Mouse (Mus musculus): ENCODE measurements around the gene Arih2. TPM values are rescaled to one million over a fixed set of nuclear protein-coding genes. Genes with fewer than 3 reads are reported as not detected.

Arih2 gene
- total and polyA plus RNA-seq, 2 experiments from 2014 or later: 38.2 to 59.5 TPM

DNA sequence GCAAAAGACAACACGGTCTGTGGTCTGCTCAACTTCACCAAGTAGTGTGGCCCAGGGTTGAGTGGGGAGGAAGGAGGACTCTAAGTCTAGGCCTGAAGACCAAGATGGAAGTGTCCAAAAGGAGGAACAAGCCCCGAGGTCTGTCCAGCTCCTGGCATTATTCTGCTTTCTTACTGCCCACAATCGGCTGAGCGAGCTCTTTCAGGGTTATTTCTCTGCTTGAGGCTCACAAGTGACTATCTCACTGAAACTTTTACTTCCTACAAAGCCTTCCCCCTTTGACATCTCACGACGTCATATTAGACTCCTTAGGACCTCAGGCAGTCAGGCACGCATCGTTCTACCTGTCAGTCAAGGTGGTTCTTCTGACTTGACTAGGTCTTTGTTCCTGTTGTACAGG is 42.2 kb upstream of the Arih2 start:
- peak overlapping the region; percentile 83 for H3K27ac ChIP-seq (ENCODE audit: low read depth)
- H3K9me3 ChIP-seq (replicated peaks; ENCODE audit: control insufficient read depth, low read length): no peaks in the 10 kb centered on the region
- peak overlapping the region; percentile 95 for H3K4me2 ChIP-seq (ENCODE audit: low read depth, low read length)
- TF ChIP-seq CTCF (IDR thresholded peaks at IDR 0.05; ENCODE audit: low read depth) (no peak), EP300 (IDR thresholded peaks at IDR 0.05; ENCODE audit: low read depth) (no peak)
- WGBS: 73% methylated on average over 8 of the region's 8 CpGs
- H3K36me3 ChIP-seq (replicated peaks; ENCODE audit: control insufficient read depth, insufficient read depth, low read length): no peaks in the 10 kb centered on the region
- H3K9ac ChIP-seq (replicated peaks; ENCODE audit: low read depth, low read length): no peak overlapping the region; the same call in 1 of the 2 replicates
- ATAC-seq (ENCODE audit: insufficient read depth, low read depth) (no peak), DNase-seq (ENCODE audit: low spot score) (no peak)
- H3K27me3 ChIP-seq (ENCODE audit: control insufficient read depth, insufficient read depth, low read length): no peaks in the 10 kb centered on the region
- peak overlapping the region; percentile 83 for H3K4me3 ChIP-seq (ENCODE audit: low read depth, low read length)
- H3K4me1 ChIP-seq (ENCODE audit: control insufficient read depth, insufficient read depth): peaks cover 24% of the 10 kb centered on the region

GRCm38 (mm10) chr9:108690914-108691313 is 41.7 kb upstream of the Arih2 start:
- WGBS: 89% methylated on average over 6 of the region's 6 CpGs

GRCm38 (mm10) chr9:108689993-108690392 is 40.8 kb upstream of the Arih2 start:
- no peak for DNase-seq (ENCODE audit: low spot score)
- Histone ChIP-seq H3K27me3 (ENCODE audit: control insufficient read depth, insufficient read depth, low read length) (no peaks in the 10 kb centered on the region), H3K36me3 (replicated peaks; ENCODE audit: control insufficient read depth, insufficient read depth, low read length) (no peaks in the 10 kb centered on the region), H3K4me3 (ENCODE audit: low read depth, low read length) (no peak overlapping the region), H3K4me2 (ENCODE audit: low read depth, low read length) (no peak overlapping the region), H3K9me3 (replicated peaks; ENCODE audit: control insufficient read depth, low read length) (no peaks in the 10 kb centered on the region), H3K4me1 (ENCODE audit: control insufficient read depth, insufficient read depth) (peaks cover 24% of the 10 kb centered on the region), H3K9ac (replicated peaks; ENCODE audit: low read depth, low read length) (no peak overlapping the region), H3K27ac (ENCODE audit: low read depth) (no peak overlapping the region)
- 82% methylated on average over 1 of the region's 1 CpGs for WGBS
- TF ChIP-seq EP300 (IDR thresholded peaks at IDR 0.05; ENCODE audit: low read depth): no peak
- no peak for TF ChIP-seq CTCF (IDR thresholded peaks at IDR 0.05; ENCODE audit: low read depth)
- no peak for ATAC-seq (ENCODE audit: insufficient read depth, low read depth)

More at GRCm38 (mm10) chr9:108690914-108691313, 41.7 kb upstream of the Arih2 start:
- no peaks in the 10 kb centered on the region for H3K27me3 ChIP-seq (ENCODE audit: control insufficient read depth, insufficient read depth, low read length)
- no peak overlapping the region for H3K27ac ChIP-seq (ENCODE audit: low read depth)
- H3K9ac ChIP-seq (replicated peaks; ENCODE audit: low read depth, low read length): no peak overlapping the region
- DNase-seq (ENCODE audit: low spot score) (no peak), ATAC-seq (ENCODE audit: insufficient read depth, low read depth) (no peak)
- no peaks in the 10 kb centered on the region for H3K36me3 ChIP-seq (replicated peaks; ENCODE audit: control insufficient read depth, insufficient read depth, low read length)
- H3K4me2 ChIP-seq (ENCODE audit: low read depth, low read length): no peak overlapping the region
- no peak overlapping the region for H3K4me3 ChIP-seq (ENCODE audit: low read depth, low read length)
- peaks cover 24% of the 10 kb centered on the region for H3K4me1 ChIP-seq (ENCODE audit: control insufficient read depth, insufficient read depth)
- H3K9me3 ChIP-seq (replicated peaks; ENCODE audit: control insufficient read depth, low read length): no peaks in the 10 kb centered on the region
- TF ChIP-seq CTCF (IDR thresholded peaks at IDR 0.05; ENCODE audit: low read depth) (no peak), EP300 (IDR thresholded peaks at IDR 0.05; ENCODE audit: low read depth) (no peak)

GRCm38 (mm10) chr9:108689106-108689505 is 39.9 kb upstream of the Arih2 start, which contains the start of gene Prkar2a:
Gene Prkar2a (plus strand): TSS chr9:108689314.
- H3K4me2 ChIP-seq (ENCODE audit: low read depth, low read length): no peak within 1 kb of the TSS
- H3K4me1 ChIP-seq (ENCODE audit: control insufficient read depth, insufficient read depth): peaks cover 23% of the 10 kb centered on the region
- H3K9me3 ChIP-seq (replicated peaks; ENCODE audit: control insufficient read depth, low read length): no peaks in the 10 kb centered on the region
- DNase-seq (ENCODE audit: low spot score) (no peak), ATAC-seq (ENCODE audit: insufficient read depth, low read depth) (no peak)
- no peaks in the 10 kb centered on the region for H3K27me3 ChIP-seq (ENCODE audit: control insufficient read depth, insufficient read depth, low read length)
- H3K27ac ChIP-seq (ENCODE audit: low read depth): no peak within 1 kb of the TSS
- H3K36me3 ChIP-seq (replicated peaks; ENCODE audit: control insufficient read depth, insufficient read depth, low read length): no peaks in the 10 kb centered on the region; the same call in 1 of the 2 replicates
- no peak for TF ChIP-seq EP300 (IDR thresholded peaks at IDR 0.05; ENCODE audit: low read depth)
- no peak for TF ChIP-seq CTCF (IDR thresholded peaks at IDR 0.05; ENCODE audit: low read depth)
- 84% methylated on average over 1 of the region's 1 CpGs for WGBS
- no peak within 1 kb of the TSS for H3K4me3 ChIP-seq (ENCODE audit: low read depth, low read length)
- no peak within 1 kb of the TSS for H3K9ac ChIP-seq (replicated peaks; ENCODE audit: low read depth, low read length)

- no peak overlapping the region for H3K27ac ChIP-seq (ENCODE audit: low read depth)
- WGBS: 71% methylated on average over 9 of the region's 9 CpGs
- no peaks in the 10 kb centered on the region for H3K9me3 ChIP-seq (replicated peaks; ENCODE audit: control insufficient read depth, low read length)
These were observed 39.3 kb upstream of the Arih2 start for GRCm38 (mm10) chr9:108688451-108688850.

DNA sequence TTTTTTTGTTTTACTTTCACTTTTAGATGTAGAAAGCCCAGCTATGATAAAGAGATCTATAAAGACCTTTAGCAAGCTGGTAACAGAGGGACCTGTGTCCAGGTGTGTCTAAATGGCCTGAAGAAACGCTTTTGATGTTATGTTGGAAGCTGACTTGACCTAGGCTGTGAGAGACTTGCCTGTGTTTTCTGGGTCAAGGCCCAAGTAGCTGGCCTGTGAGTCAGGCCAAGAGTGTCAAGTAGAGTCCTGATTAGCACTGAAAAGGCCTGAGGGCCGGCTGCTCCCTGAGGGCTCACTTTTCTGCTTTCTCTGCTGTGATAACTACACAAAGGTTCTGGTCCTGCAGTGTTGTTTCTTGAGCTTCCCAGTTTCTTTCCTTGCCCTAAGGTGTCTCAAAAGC is 38.5 kb upstream of the Arih2 start:
- no peak for TF ChIP-seq CTCF (IDR thresholded peaks at IDR 0.05; ENCODE audit: low read depth)
- TF ChIP-seq EP300 (IDR thresholded peaks at IDR 0.05; ENCODE audit: low read depth): no peak
- Histone ChIP-seq H3K4me2 (ENCODE audit: low read depth, low read length) (no peak overlapping the region), H3K27ac (ENCODE audit: low read depth) (no peak overlapping the region), H3K9ac (replicated peaks; ENCODE audit: low read depth, low read length) (no peak overlapping the region), H3K9me3 (replicated peaks; ENCODE audit: control insufficient read depth, low read length) (no peaks in the 10 kb centered on the region), H3K36me3 (replicated peaks; ENCODE audit: control insufficient read depth, insufficient read depth, low read length) (peaks cover 8% of the 10 kb centered on the region; the same call in 1 of the 2 replicates), H3K4me3 (ENCODE audit: low read depth, low read length) (no peak overlapping the region), H3K27me3 (ENCODE audit: control insufficient read depth, insufficient read depth, low read length) (no peaks in the 10 kb centered on the region), H3K4me1 (ENCODE audit: control insufficient read depth, insufficient read depth) (0 out of 2 replicates have a peak, but pooled peaks cover 12% of the 10 kb centered on the region)
- WGBS: 45% methylated on average over 2 of the region's 2 CpGs
- ATAC-seq (ENCODE audit: insufficient read depth, low read depth) (no peak), DNase-seq (ENCODE audit: low spot score) (no peak)

More at GRCm38 (mm10) chr9:108688451-108688850, 39.3 kb upstream of the Arih2 start:
- H3K9ac ChIP-seq (replicated peaks; ENCODE audit: low read depth, low read length): no peak overlapping the region
- peaks cover 19% of the 10 kb centered on the region; the same call in 1 of the 2 replicates for H3K4me1 ChIP-seq (ENCODE audit: control insufficient read depth, insufficient read depth)
- H3K4me2 ChIP-seq (ENCODE audit: low read depth, low read length): no peak overlapping the region
- TF ChIP-seq EP300 (IDR thresholded peaks at IDR 0.05; ENCODE audit: low read depth) (no peak), CTCF (IDR thresholded peaks at IDR 0.05; ENCODE audit: low read depth) (no peak)
- ATAC-seq (ENCODE audit: insufficient read depth, low read depth) (no peak), DNase-seq (ENCODE audit: low spot score) (no peak)
- H3K36me3 ChIP-seq (replicated peaks; ENCODE audit: control insufficient read depth, insufficient read depth, low read length): no peaks in the 10 kb centered on the region; the same call in 1 of the 2 replicates
- H3K27me3 ChIP-seq (ENCODE audit: control insufficient read depth, insufficient read depth, low read length): no peaks in the 10 kb centered on the region
- H3K4me3 ChIP-seq (ENCODE audit: low read depth, low read length): no peak overlapping the region
